Mouse (Mus musculus) spleen, postnatal 4 days (tissue): Measurements from ENCODE around the gene Ube2v1.

ENCODE experiments used
- DNase-seq, 2 experiments: peaks; one replicate each; pipeline ENCODE4 v3.0.0; 2022; ENCODE audit warnings: low spot score in 2 of 2

The Ube2v1 gene

GRCm38 (mm10) chr2:167562101-167562500, 69.8 kb downstream of the Ube2v1 start:
- DNase-seq = no peak

GRCm38 (mm10) chr2:167559413-167559812, 72.5 kb downstream of the Ube2v1 start:
- DNase-seq = no peak
